Mouse (Mus musculus) liver, embryonic 14.5 days (tissue): ENCODE data around the gene Zfp629. TPM values are rescaled to one million over a fixed set of nuclear protein-coding genes. Genes with fewer than 3 reads are reported as not detected.

Experiments
- ATAC-seq: fragments of 200-750 bp; cut with Nextera tagmentation; 2 replicates; pipeline ENCODE4 v1.8.0; 2017; ENCODE audit warnings: moderate number of reproducible peaks, mild to moderate bottlenecking, moderate library complexity; ENCODE audit not compliant: insufficient read depth
- DNase-seq, 3 experiments: peaks; one replicate each; pipeline ENCODE4 v3.0.0-alpha.2; 2012 to 2013; ENCODE audit warnings: low read depth in 3 of 3, low spot score in 3 of 3
- H3K27ac ChIP-seq: fragments of 300-500 bp; sonication (generic); 2 replicates; pipeline ENCODE4 v1.5.1; 2014; ENCODE audit warnings: moderate library complexity, mild to moderate bottlenecking, control low read depth, inconsistent platforms
- H3K27me3 ChIP-seq: fragments of 300-500 bp; sonication (generic); 2 replicates; pipeline ENCODE4 v1.6.1; 2014; ENCODE audit warnings: mild to moderate bottlenecking, low read length, moderate library complexity; ENCODE audit not compliant: control insufficient read depth, insufficient read depth
- H3K36me3 ChIP-seq: fragments of 300-500 bp; sonication (generic); replicated peaks from 2 replicates; pipeline ENCODE4 v1.6.1; 2014; ENCODE audit warnings: low read depth; ENCODE audit not compliant: control insufficient read depth, insufficient read depth
- H3K4me1 ChIP-seq, 2 experiments: fragments of 200-500 bp in 1 of 2; fragments of 300-500 bp in 1 of 2; sonication (generic) in 1 of 2; replicated peaks; 2 replicates each; pipeline ENCODE4 v1.6.1; 2012 to 2014; ENCODE audit warnings: antibody characterized with exemption in 1 of 2, inconsistent platforms in 1 of 2, low read length in 1 of 2; ENCODE audit not compliant: control insufficient read depth in 2 of 2, insufficient read depth in 2 of 2
- H3K4me2 ChIP-seq: fragments of 300-500 bp; sonication (generic); 2 replicates; pipeline ENCODE4 v1.6.1; 2014; ENCODE audit warnings: low read depth, mild to moderate bottlenecking, control low read depth, moderate library complexity
- H3K4me3 ChIP-seq, 2 experiments: fragments of 200-500 bp in 1 of 2; fragments of 300-500 bp in 1 of 2; sonication (generic) in 1 of 2; 2 replicates each; pipeline ENCODE4 v1.5.1; 2012 to 2014; ENCODE audit warnings: low read depth in 2 of 2, low read length in 2 of 2, mild to moderate bottlenecking in 2 of 2, control low read depth in 1 of 2, inconsistent platforms in 1 of 2, moderate library complexity in 1 of 2; ENCODE audit not compliant: insufficient read depth in 1 of 2
- H3K9ac ChIP-seq: fragments of 300-500 bp; sonication (generic); replicated peaks from 2 replicates; pipeline ENCODE4 v1.6.1; 2014; ENCODE audit warnings: mild to moderate bottlenecking, control low read depth, moderate library complexity
- H3K9me3 ChIP-seq: fragments of 300-500 bp; sonication (generic); 2 replicates; pipeline ENCODE4 v1.6.1; 2016; ENCODE audit warnings: low read length, mixed read lengths; ENCODE audit not compliant: control insufficient read depth
- CTCF ChIP-seq: IDR thresholded peaks from 2 replicates; pipeline ENCODE4 v1.5.1; 2016; ENCODE audit warnings: antibody characterized with exemption, low read depth, control low read depth
- EP300 ChIP-seq: IDR thresholded peaks from 2 replicates; pipeline ENCODE4 v1.6.1; 2016; ENCODE audit warnings: antibody characterized with exemption, low read depth
- WGBS: fragments of 180-500 bp; shearing (Covaris S2); extraction: QIAGEN DNeasy Blood & Tissue Kit; methylation state at CpG from one replicate; pipeline ENCODE4 v1.1.7; 2014; ENCODE audit not compliant: insufficient replicate concordance; 5-methylcytosine and 5-hydroxymethylcytosine counted together
- polyA plus RNA-seq, 2 experiments: library from polyadenylated mRNA; depleted of rRNA in 1 of 2; stranded (reverse) in 1 of 2; unstranded in 1 of 2; fragments of >200 nt; fragmentation: Nextera tagmentation in 1 of 2; extraction: Ambion mirVana in 1 of 2; gene quantifications; 2 replicates each; pipeline versions ENCODE4 v1.2.1 to v1.2.3; 2012 to 2014

The Zfp629 gene
- polyA plus RNA-seq (2012; rRNA removed) (1.6 and 1.9 TPM in 2 replicates), polyA plus RNA-seq (2014; fragmentation: Nextera tagmentation; extraction: Ambion mirVana) (1.4 and 2.2 TPM in 2 replicates)

- Histone ChIP-seq H3K27me3 (no peaks in the 10 kb centered on the region), H3K4me2 (peak within 1 kb of the TSS; percentile 94), H3K4me1 (peaks cover 0 to 6% of the 10 kb centered on the region in 2 experiments; a peak in 1 of 4 replicates), H3K27ac (peak within 1 kb of the TSS; percentile 12; the same call in 1 of the 2 replicates), H3K9me3 (no peaks in the 10 kb centered on the region), H3K9ac (peak within 1 kb of the TSS; percentile 84), H3K4me3 (peak within 1 kb of the TSS; percentile 68 to 87), H3K36me3 (no peaks in the 10 kb centered on the region; the same call in 1 of the 2 replicates)
- ATAC-seq (peak; percentile 72), DNase-seq (peak in 2 of 3 experiments; percentile 28 to 38)
- TF ChIP-seq EP300 (no peak), CTCF (no peak)
- WGBS: 1% methylated on average over 50 of the region's 50 CpGs
Observed at GRCm38 (mm10) chr7:127614891-127615843, at the start of gene Zfp629. Zfp629 (minus strand) TSS chr7:127615797.

DNA sequence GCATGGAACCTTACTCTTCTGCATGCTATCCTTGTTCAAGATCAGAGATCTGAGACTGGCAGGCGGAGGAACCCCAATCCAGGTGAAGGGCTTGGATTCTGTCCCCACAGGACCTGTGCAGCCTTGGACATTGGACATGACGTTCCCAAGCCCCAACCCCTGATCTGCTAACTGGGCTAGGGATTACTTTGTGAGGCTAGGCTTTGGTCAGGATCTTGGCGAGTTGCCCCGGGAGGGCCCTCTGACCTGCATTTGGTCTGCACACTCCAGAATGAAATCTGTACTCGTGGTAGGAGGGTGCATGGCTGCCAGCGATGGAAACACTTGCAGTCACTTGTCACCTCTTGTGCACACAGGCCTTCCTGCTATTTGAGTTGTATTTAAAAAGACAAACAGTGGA is 47.3 kb upstream of the Zfp629 start:
- DNase-seq: no peak
- no peak overlapping the region for H3K9ac ChIP-seq
- no peak overlapping the region for H3K4me2 ChIP-seq
- H3K27me3 ChIP-seq: no peaks in the 10 kb centered on the region
- TF ChIP-seq EP300: no peak
- TF ChIP-seq CTCF: no peak
- no peak overlapping the region for H3K27ac ChIP-seq
- ATAC-seq: no peak
- no peaks in the 10 kb centered on the region for H3K36me3 ChIP-seq
- no peaks in the 10 kb centered on the region for H3K9me3 ChIP-seq
- WGBS: 73% methylated on average over 6 of the region's 6 CpGs
- H3K4me1 ChIP-seq: no peaks in the 10 kb centered on the region
- no peak overlapping the region for H3K4me3 ChIP-seq

DNA sequence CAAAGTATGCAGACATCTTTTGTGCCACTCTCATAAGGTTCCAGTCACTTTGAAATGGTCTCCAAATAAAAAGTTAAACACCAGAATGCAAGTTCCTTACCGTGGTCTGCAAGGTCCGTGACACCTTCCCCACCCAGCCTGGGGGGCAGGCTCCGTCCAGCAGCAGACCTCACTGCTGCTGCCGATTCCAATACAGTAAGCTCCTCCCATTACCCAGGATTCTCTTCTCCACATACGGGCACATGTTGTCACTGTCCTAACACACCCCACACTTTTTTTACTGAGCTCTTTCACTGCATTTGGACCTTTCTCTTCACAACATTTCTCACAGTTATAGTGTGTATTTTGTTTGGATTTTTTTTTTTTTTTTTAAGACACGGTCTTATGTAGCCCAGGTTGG is 46.2 kb upstream of the Zfp629 start:
- ATAC-seq (no peak), DNase-seq (no peak)
- H3K9ac ChIP-seq: no peak overlapping the region
- no peak overlapping the region for H3K4me3 ChIP-seq
- no peaks in the 10 kb centered on the region for H3K27me3 ChIP-seq
- TF ChIP-seq EP300 (no peak), CTCF (no peak)
- H3K4me1 ChIP-seq: no peaks in the 10 kb centered on the region
- H3K4me2 ChIP-seq: no peak overlapping the region
- H3K27ac ChIP-seq: no peak overlapping the region
- no peaks in the 10 kb centered on the region for H3K36me3 ChIP-seq
- H3K9me3 ChIP-seq: no peaks in the 10 kb centered on the region
- 66% methylated on average over 6 of the region's 6 CpGs for WGBS

DNA sequence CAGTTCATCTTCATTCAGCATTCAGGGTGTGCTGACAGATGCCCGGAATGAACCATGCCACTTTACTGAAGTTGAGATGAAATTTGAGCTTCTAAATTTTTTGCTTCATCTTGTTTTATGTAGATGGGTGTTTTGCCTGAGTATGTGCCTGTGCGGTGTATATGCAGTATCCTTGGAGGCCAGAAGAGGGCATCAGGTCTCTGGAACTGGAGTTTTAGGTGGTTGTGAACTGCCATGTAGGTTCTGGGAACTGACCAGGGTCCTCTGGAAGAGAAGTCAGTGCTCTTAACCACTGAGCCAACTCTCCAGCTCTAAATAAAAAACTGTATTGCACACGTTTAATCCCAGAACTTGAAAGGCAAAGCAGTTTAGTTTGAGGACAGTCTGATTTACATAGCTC is 45.3 kb upstream of the Zfp629 start:
- Histone ChIP-seq H3K36me3 (no peaks in the 10 kb centered on the region), H3K4me3 (no peak overlapping the region), H3K4me1 (no peaks in the 10 kb centered on the region), H3K9ac (no peak overlapping the region), H3K4me2 (no peak overlapping the region), H3K9me3 (no peaks in the 10 kb centered on the region), H3K27ac (no peak overlapping the region), H3K27me3 (no peaks in the 10 kb centered on the region)
- WGBS: 70% methylated on average over 3 of the region's 3 CpGs
- DNase-seq: no peak
- no peak for ATAC-seq
- TF ChIP-seq CTCF: peak; percentile 31; the same call in 1 of the 2 replicates
- TF ChIP-seq EP300: no peak

- TF ChIP-seq CTCF (peak; percentile 92), EP300 (no peak)
- H3K9me3 ChIP-seq: no peaks in the 10 kb centered on the region
- no peak overlapping the region for H3K4me2 ChIP-seq
- no peak overlapping the region for H3K27ac ChIP-seq
- H3K4me1 ChIP-seq: no peaks in the 10 kb centered on the region
- H3K4me3 ChIP-seq: no peak overlapping the region
- DNase-seq (peak; percentile 31 to 50 (median 46)), ATAC-seq (no peak)
- H3K36me3 ChIP-seq: no peaks in the 10 kb centered on the region
- H3K27me3 ChIP-seq: no peaks in the 10 kb centered on the region
- 18% methylated on average over 4 of the region's 4 CpGs for WGBS
- H3K9ac ChIP-seq: no peak overlapping the region
Observed at GRCm38 (mm10) chr7:127656946-127657345, 41.3 kb upstream of the Zfp629 start.
